Mouse (Mus musculus) MEL (cell line): ENCODE results near the gene Arhgap18. TPM values are rescaled to one million over a fixed set of nuclear protein-coding genes. Genes with fewer than 3 reads are reported as not detected.
A peak's percentile ranks its signal among the peaks of the same experiment; 100 is the strongest.

Source experiments
- DNase-seq: peaks from one replicate; pipeline ENCODE4 v3.0.0; 2011; ENCODE audit warnings: low read depth, low spot score
- H3K27ac ChIP-seq: 2 replicates; pipeline ENCODE4 v1.5.1; 2012; ENCODE audit warnings: low read depth, mild to moderate bottlenecking, control low read depth, low read length, moderate library complexity; ENCODE audit not compliant: control insufficient read depth
- H3K27me3 ChIP-seq, 2 experiments: fragments of 150-350 bp in 1 of 2; sonication (generic) in 1 of 2; 2 replicates each; pipeline ENCODE4 v1.6.1; 2012; ENCODE audit warnings: low read length in 2 of 2, mild to moderate bottlenecking in 2 of 2, improper control_type of control experiment in 1 of 2, moderate library complexity in 1 of 2; ENCODE audit not compliant: insufficient read depth in 2 of 2, control insufficient read depth in 1 of 2
- H3K36me3 ChIP-seq, 2 experiments: 2 replicates each; pipeline ENCODE4 v1.6.1; 2012 to 2014; ENCODE audit warnings: low read length in 2 of 2, improper control_type of control experiment in 1 of 2, inconsistent platforms in 1 of 2, mild to moderate bottlenecking in 1 of 2; ENCODE audit not compliant: insufficient read depth in 2 of 2, control insufficient read depth in 1 of 2
- H3K4me1 ChIP-seq, 2 experiments: fragments of 150-350 bp in 1 of 2; sonication (generic) in 1 of 2; 2 replicates each; pipeline ENCODE4 v1.6.1; 2012; ENCODE audit warnings: low read length in 2 of 2, improper control_type of control experiment in 1 of 2, mild to moderate bottlenecking in 1 of 2; ENCODE audit not compliant: insufficient read depth in 2 of 2, control insufficient read depth in 1 of 2
- H3K4me3 ChIP-seq, 2 experiments: fragments of 150-350 bp in 1 of 2; sonication (generic) in 1 of 2; 2 replicates each; pipeline ENCODE4 v1.5.1; 2012; ENCODE audit warnings: low read depth in 2 of 2, low read length in 2 of 2, mild to moderate bottlenecking in 2 of 2, moderate library complexity in 2 of 2, control low read depth in 1 of 2, improper control_type of control experiment in 1 of 2; ENCODE audit not compliant: control insufficient read depth in 1 of 2, insufficient read depth in 1 of 2
- H3K79me2 ChIP-seq: 2 replicates; pipeline ENCODE4 v1.6.1; 2012; ENCODE audit warnings: mild to moderate bottlenecking, low read length, moderate library complexity; ENCODE audit not compliant: control insufficient read depth, poor library complexity, insufficient read depth
- H3K9ac ChIP-seq: 2 replicates; pipeline ENCODE4 v1.6.1; 2012; ENCODE audit warnings: low read depth, mild to moderate bottlenecking, control low read depth, low read length, moderate library complexity; ENCODE audit not compliant: control insufficient read depth, poor library complexity, severe bottlenecking
- H3K9me3 ChIP-seq: fragments of 150-350 bp; sonication (generic); replicated peaks from 2 replicates; pipeline ENCODE4 v1.6.1; 2012; ENCODE audit warnings: mild to moderate bottlenecking, low read length, improper control_type of control experiment, moderate library complexity; ENCODE audit not compliant: insufficient read depth
- BHLHE40 ChIP-seq: IDR thresholded peaks from 2 replicates; pipeline ENCODE4 v1.6.1; 2012; ENCODE audit warnings: low read depth, mild to moderate bottlenecking, inconsistent platforms, low read length, improper control_type of control experiment, borderline replicate concordance
- ELF1 ChIP-seq: IDR thresholded peaks from 2 replicates; pipeline ENCODE4 v1.6.1; 2014; ENCODE audit warnings: low read depth, mild to moderate bottlenecking, inconsistent platforms, low read length, improper control_type of control experiment, moderate library complexity
- EP300 ChIP-seq, 2 experiments: IDR thresholded peaks; 2 replicates each; pipeline ENCODE4 v1.6.1; 2011; ENCODE audit warnings: improper control_type of control experiment in 2 of 2, low read length in 2 of 2, low read depth in 1 of 2, mild to moderate bottlenecking in 1 of 2
- ETS1 ChIP-seq: IDR thresholded peaks from 2 replicates; pipeline ENCODE4 v1.6.1; 2012; ENCODE audit warnings: low read depth, mild to moderate bottlenecking, inconsistent platforms, low read length, improper control_type of control experiment, moderate library complexity
- GATA1 ChIP-seq: IDR thresholded peaks from 2 replicates; pipeline ENCODE4 v1.6.1; 2011; ENCODE audit warnings: low read depth, low read length, improper control_type of control experiment
- MAFK ChIP-seq: IDR thresholded peaks from 2 replicates; pipeline ENCODE4 v1.6.1; 2011; ENCODE audit warnings: low read depth, mild to moderate bottlenecking, low read length, improper control_type of control experiment, borderline replicate concordance
- MAX ChIP-seq: IDR thresholded peaks from 2 replicates; pipeline ENCODE4 v1.6.1; 2011; ENCODE audit warnings: low read length, improper control_type of control experiment
- MAZ ChIP-seq: IDR thresholded peaks from 2 replicates; pipeline ENCODE4 v1.6.1; 2012; ENCODE audit warnings: low read depth, mild to moderate bottlenecking, inconsistent platforms, low read length, improper control_type of control experiment
- MXI1 ChIP-seq: IDR thresholded peaks from 2 replicates; pipeline ENCODE4 v1.6.1; 2011; ENCODE audit warnings: mild to moderate bottlenecking, low read depth, low read length, improper control_type of control experiment
- MYB ChIP-seq: IDR thresholded peaks from 2 replicates; pipeline ENCODE4 v1.6.1; 2011; ENCODE audit warnings: mild to moderate bottlenecking, low read depth, low read length, improper control_type of control experiment
- NELFE ChIP-seq: IDR thresholded peaks from 2 replicates; pipeline ENCODE4 v1.6.1; 2011; ENCODE audit warnings: low read depth, low read length, improper control_type of control experiment
- NRF1 ChIP-seq: IDR thresholded peaks from 2 replicates; pipeline ENCODE4 v1.6.1; 2014; ENCODE audit warnings: low read depth, mild to moderate bottlenecking, inconsistent platforms, low read length, improper control_type of control experiment, moderate library complexity; ENCODE audit not compliant: poor library complexity, insufficient read depth, severe bottlenecking
- POLR2AphosphoS2 ChIP-seq: IDR thresholded peaks from 2 replicates; pipeline ENCODE4 v1.6.1; 2011; ENCODE audit warnings: low read length, improper control_type of control experiment
- RCOR1 ChIP-seq: IDR thresholded peaks from 2 replicates; pipeline ENCODE4 v1.6.1; 2012; ENCODE audit warnings: low read depth, mild to moderate bottlenecking, inconsistent platforms, low read length, improper control_type of control experiment
- SIN3A ChIP-seq: IDR thresholded peaks from 2 replicates; pipeline ENCODE4 v1.6.1; 2012; ENCODE audit warnings: low read length, improper control_type of control experiment, inconsistent platforms
- TBP ChIP-seq: IDR thresholded peaks from 2 replicates; pipeline ENCODE4 v1.8.0; 2011; ENCODE audit warnings: low read depth, low read length, improper control_type of control experiment
- TCF12 ChIP-seq: IDR thresholded peaks from 2 replicates; pipeline ENCODE4 v1.6.1; 2014; ENCODE audit warnings: low read depth, mild to moderate bottlenecking, inconsistent platforms, low read length, improper control_type of control experiment, moderate library complexity
- UBTF ChIP-seq: IDR thresholded peaks from 2 replicates; pipeline ENCODE4 v1.6.1; 2012; ENCODE audit warnings: low read depth, mild to moderate bottlenecking, inconsistent platforms, low read length, improper control_type of control experiment, moderate library complexity, borderline replicate concordance; ENCODE audit not compliant: insufficient read depth
- USF1 ChIP-seq: IDR thresholded peaks from 2 replicates; pipeline ENCODE4 v1.6.1; 2014; ENCODE audit warnings: low read depth, mild to moderate bottlenecking, inconsistent platforms, low read length, improper control_type of control experiment, moderate library complexity
- ZC3H11A ChIP-seq: IDR thresholded peaks from 2 replicates; pipeline ENCODE4 v1.6.1; 2012; ENCODE audit warnings: low read depth, mild to moderate bottlenecking, inconsistent platforms, low read length, improper control_type of control experiment
- ZKSCAN1 ChIP-seq: IDR thresholded peaks from 2 replicates; pipeline ENCODE4 v1.6.1; 2012; ENCODE audit warnings: low read depth, mild to moderate bottlenecking, inconsistent platforms, low read length, improper control_type of control experiment, moderate library complexity
- ZNF384 ChIP-seq: IDR thresholded peaks from 2 replicates; pipeline ENCODE4 v1.6.1; 2012; ENCODE audit warnings: low read depth, mild to moderate bottlenecking, inconsistent platforms, low read length, improper control_type of control experiment
- polyA plus RNA-seq, 2 experiments: library from polyadenylated mRNA; stranded (reverse) in 1 of 2; unstranded in 1 of 2; fragments of >175 nt in 1 of 2; fragments of >200 nt in 1 of 2; gene quantifications; 2 replicates each; pipeline versions ENCODE4 v1.2.1 to v1.2.4; 2012; ENCODE audit warnings: low replicate concordance in 2 of 2, low read depth in 1 of 2; ENCODE audit not compliant: insufficient read length in 2 of 2, insufficient read depth in 1 of 2, missing spikeins in 1 of 2
- total RNA-seq: library from RNA; depleted of rRNA; stranded (reverse); fragments of 300-350 nt; gene quantifications from 2 replicates; pipeline ENCODE4 v1.2.3, GENCODE M21; 2012

The Arhgap18 gene
- total and polyA plus RNA-seq, 3 experiments, result 3.4 to 4.4 TPM; not detected in 1

DNA sequence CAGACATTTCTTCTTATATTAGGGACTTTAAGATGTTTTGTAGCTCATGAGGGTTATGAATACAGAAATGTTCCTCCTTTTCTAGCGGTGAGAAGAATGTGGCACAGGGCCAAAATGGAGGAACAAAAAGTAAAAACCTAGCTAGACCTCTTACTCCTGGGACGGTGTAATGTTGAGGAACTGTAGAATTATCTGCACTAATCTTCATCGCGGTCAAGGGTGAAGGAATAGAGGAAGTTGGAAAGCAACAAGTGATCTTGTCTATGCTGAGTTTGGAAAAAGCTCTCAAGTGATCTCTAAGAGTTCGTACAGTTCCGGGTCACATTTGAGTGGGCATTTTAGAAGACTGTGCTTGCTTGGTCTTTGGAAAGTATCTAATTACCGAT, 44.1 kb downstream of the Arhgap18 start:
- Histone ChIP-seq H3K36me3 (peaks cover 0 to 21% of the 10 kb centered on the region in 2 experiments; a peak in 2 of 4 replicates), H3K79me2 (no peaks in the 10 kb centered on the region), H3K27ac (peak overlapping the region; percentile 21; the same call in 1 of the 2 replicates), H3K27me3 (no peaks in the 10 kb centered on the region), H3K9ac (no peak overlapping the region), H3K4me3 (peak overlapping the region in 1 of 2 experiments; percentile 11; a peak in 1 of 4 replicates), H3K4me1 (peaks cover 12 to 29% of the 10 kb centered on the region in 2 experiments), H3K9me3 (no peaks in the 10 kb centered on the region)
- TF ChIP-seq MAZ, result no peak
- TF ChIP-seq UBTF, result no peak
- TF ChIP-seq ELF1, result 0 out of 2 replicates have a peak, but pooled peaks have one; percentile 13
- no peak for TF ChIP-seq NRF1
- TF ChIP-seq ZKSCAN1, result no peak
- peak; percentile 46 to 76 for TF ChIP-seq EP300 (IDR thresholded peaks at IDR 0.05; ENCODE audit: low read depth in 1 of 2, low read length in 2 of 2)
- TF ChIP-seq TCF12, result no peak
- peak; percentile 56 for TF ChIP-seq RCOR1
- no peak for TF ChIP-seq MAX
- no peak for TF ChIP-seq POLR2AphosphoS2
- TF ChIP-seq BHLHE40, result peak; percentile 6; the same call in 1 of the 2 replicates
- TF ChIP-seq ETS1, result peak; percentile 64
- no peak for TF ChIP-seq MYB
- TF ChIP-seq NELFE, result no peak
- TF ChIP-seq ZNF384, result no peak
- peak; percentile 34; the same call in 1 of the 2 replicates for TF ChIP-seq SIN3A
- 0 out of 2 replicates have a peak, but pooled peaks have one; percentile 22 for TF ChIP-seq MAFK
- TF ChIP-seq USF1, result no peak
- no peak for TF ChIP-seq ZC3H11A
- peak; percentile 78 for TF ChIP-seq GATA1
- TF ChIP-seq TBP, result no peak
- no peak; the same call in 1 of the 2 replicates for TF ChIP-seq MXI1
- DNase-seq, result peak; percentile 83
